Mouse (Mus musculus) neural tube, postnatal 0 days (tissue): ENCODE data around the gene Gm17571. TPM values are rescaled to one million over a fixed set of nuclear protein-coding genes. Genes with fewer than 3 reads are reported as not detected.

Experiments
- polyA plus RNA-seq: library from polyadenylated mRNA; unstranded; fragments of >200 nt; fragmentation: Nextera tagmentation; extraction: Ambion mirVana; gene quantifications from 2 replicates; pipeline ENCODE4 v1.2.1, GENCODE M21; 2015

Gene Gm17571
- not detected in 2 replicates for polyA plus RNA-seq

GRCm38 (mm10) chr9:13446703-13447285, at the start of gene Gm17571:
Gm17571 (minus strand) TSS chr9:13446753.

Other genes with a start within 250 kb of the Gm17571 start
- 6.0 and 7.3 TPM in 2 replicates for gene Jrkl, start 200.9 kb downstream of the Gm17571 start, polyA plus RNA-seq
- gene Ccdc82, start 199.8 kb downstream of the Gm17571 start, polyA plus RNA-seq: 9.4 and 12.5 TPM in 2 replicates
- 11.5 and 11.6 TPM in 2 replicates for gene Maml2, start 148.8 kb downstream of the Gm17571 start, polyA plus RNA-seq